In the genomic region with DNA sequence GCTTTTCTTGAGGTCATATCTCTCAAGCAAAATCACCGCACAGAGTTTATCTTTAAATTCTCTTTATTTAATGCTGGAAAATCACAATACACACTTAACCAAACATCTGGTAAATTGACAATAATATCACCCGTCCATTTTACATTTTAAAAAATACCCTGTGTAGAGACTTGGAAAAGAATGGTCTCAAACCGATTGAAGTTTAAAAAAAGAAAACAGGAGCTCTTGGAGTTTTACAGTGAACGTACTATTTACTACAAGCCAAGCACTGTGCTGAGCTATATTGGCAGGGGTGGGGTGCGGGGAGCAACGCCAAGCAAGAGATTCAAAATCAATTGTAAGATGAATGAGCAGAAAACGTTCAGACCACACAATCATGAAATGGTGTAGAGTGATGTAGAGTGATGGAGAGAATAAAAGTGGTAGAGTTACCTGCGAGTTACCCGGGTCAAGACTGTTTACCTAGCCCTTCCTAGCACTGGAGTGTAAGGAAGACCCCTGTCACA, we compare ENCODE assay signal across 8 mouse cellular contexts. TPM values are rescaled to one million over a fixed set of nuclear protein-coding genes. Genes with fewer than 3 reads are reported as not detected.
A peak's percentile ranks its signal among the peaks of the same experiment; 100 is the strongest.
DNase-seq lines count a peak whose midpoint lies in the region; ATAC-seq and TF ChIP-seq lines count a peak whose summit lies in the region.

Ctbs (plus strand) TSS at position 51 of the 506 bp plus-strand sequence.

- intact Hi-C loops in heart, postnatal 36 days (cut with DNase I), result loop anchor here (2.0 to 5.0 kb wide), 2 partner anchors 47 to 48 kb away; partner anchors contain the start of genes Gng5 and Spata1
- intact Hi-C loops in gastrocnemius, postnatal 36 days (cut with DNase I), result loop anchor here (5.0 kb wide), 1 partner anchor 48 kb away; the partner anchor contains the start of genes Gng5 and Spata1

- peak within 1 kb of the TSS; percentile 70 for H3K4me2 ChIP-seq in heart, postnatal 0 days (ENCODE audit: low read depth, low read length)
- peak within 1 kb of the TSS; percentile 57 for H3K4me2 ChIP-seq in hindbrain, embryonic 15.5 days
- peak within 1 kb of the TSS; percentile 66 for H3K4me2 ChIP-seq in midbrain, embryonic 14.5 days (ENCODE audit: low read length)

- 52% methylated on average over 9 of the region's 9 CpGs for WGBS in heart, postnatal 0 days
- 48% methylated on average over 9 of the region's 9 CpGs for WGBS in hindbrain, embryonic 15.5 days
- 52% methylated on average over 9 of the region's 9 CpGs for WGBS in midbrain, embryonic 14.5 days

- peak within 1 kb of the TSS; percentile 68 for H3K4me3 ChIP-seq in heart, postnatal 0 days (ENCODE audit: low read depth, low read length)
- H3K4me3 ChIP-seq in brown adipose tissue, adult 24 weeks (ENCODE audit: insufficient read depth, low read depth, low read length), result peak within 1 kb of the TSS; percentile 76
- H3K4me3 ChIP-seq in hindbrain, embryonic 15.5 days, result peak within 1 kb of the TSS; percentile 51
- peak within 1 kb of the TSS; percentile 47 for H3K4me3 ChIP-seq in midbrain, embryonic 14.5 days (replicated peaks; ENCODE audit: low read depth, low read length)

- no peak; the same call in 1 of the 2 replicates for ATAC-seq in heart, postnatal 0 days (ENCODE audit: insufficient read depth, low read depth)
- ATAC-seq in hindbrain, embryonic 15.5 days (ENCODE audit: low FRiP score, low read depth), result no peak
- no peak for ATAC-seq in midbrain, embryonic 14.5 days (ENCODE audit: low FRiP score, low TSS enrichment)

- no peak for DNase-seq in heart, postnatal 0 days (ENCODE audit: low spot score)
- DNase-seq in heart, postnatal 36 days, result no peak
- no peak for DNase-seq in midbrain, embryonic 14.5 days
- DNase-seq in layer of hippocampus, postnatal 14 days (ENCODE audit: low spot score in 2 of 2), result no peak
- DNase-seq in cerebellum, adult 11 months, result no peak
- no peak for DNase-seq in gastrocnemius, postnatal 36 days

- peak within 1 kb of the TSS; percentile 71 for H3K9ac ChIP-seq in heart, postnatal 0 days (replicated peaks; ENCODE audit: low read depth, low read length)
- H3K9ac ChIP-seq in hindbrain, embryonic 15.5 days, result peak within 1 kb of the TSS; percentile 53
- peak within 1 kb of the TSS; percentile 52 for H3K9ac ChIP-seq in midbrain, embryonic 14.5 days (replicated peaks; ENCODE audit: low read length)

- TF ChIP-seq EP300 in heart, postnatal 0 days (IDR thresholded peaks at IDR 0.05; ENCODE audit: low read depth), result no peak

- peak within 1 kb of the TSS; percentile 85 for H3K27ac ChIP-seq in heart, postnatal 0 days (ENCODE audit: low read depth)
- peak within 1 kb of the TSS; percentile 82 for H3K27ac ChIP-seq in brown adipose tissue, adult 24 weeks (replicated peaks; ENCODE audit: low read depth, low read length)
- peak within 1 kb of the TSS; percentile 64 for H3K27ac ChIP-seq in hindbrain, embryonic 15.5 days (replicated peaks)
- peak within 1 kb of the TSS; percentile 68 for H3K27ac ChIP-seq in midbrain, embryonic 14.5 days (replicated peaks; ENCODE audit: low read depth, low read length)

- no peaks in the 10 kb centered on the region for H3K27me3 ChIP-seq in heart, postnatal 0 days (ENCODE audit: control insufficient read depth, insufficient read depth, low read length)
- H3K27me3 ChIP-seq in hindbrain, embryonic 15.5 days, result no peaks in the 10 kb centered on the region
- no peaks in the 10 kb centered on the region for H3K27me3 ChIP-seq in midbrain, embryonic 14.5 days (ENCODE audit: control insufficient read depth, insufficient read depth, low read length)

- H3K9me3 ChIP-seq in heart, postnatal 0 days (replicated peaks; ENCODE audit: control insufficient read depth, low read length), result no peaks in the 10 kb centered on the region
- H3K9me3 ChIP-seq in hindbrain, embryonic 15.5 days, result no peaks in the 10 kb centered on the region
- H3K9me3 ChIP-seq in midbrain, embryonic 14.5 days (ENCODE audit: control insufficient read depth, low read length), result no peaks in the 10 kb centered on the region

- peaks cover 8% of the 10 kb centered on the region for H3K4me1 ChIP-seq in heart, postnatal 0 days (ENCODE audit: control insufficient read depth, insufficient read depth)
- peaks cover 4% of the 10 kb centered on the region; the same call in 1 of the 2 replicates for H3K4me1 ChIP-seq in brown adipose tissue, adult 24 weeks (ENCODE audit: control insufficient read depth, insufficient read depth, insufficient read length, low read length)
- H3K4me1 ChIP-seq in hindbrain, embryonic 15.5 days (replicated peaks), result peaks cover 5% of the 10 kb centered on the region
- H3K4me1 ChIP-seq in midbrain, embryonic 14.5 days (ENCODE audit: control insufficient read depth, insufficient read depth, low read length), result no peaks in the 10 kb centered on the region

- TF ChIP-seq CTCF in heart, postnatal 0 days (IDR thresholded peaks at IDR 0.05; ENCODE audit: low read depth), result no peak

- 0 out of 2 replicates have a peak, but pooled peaks cover 2% of the 10 kb centered on the region for H3K36me3 ChIP-seq in heart, postnatal 0 days (replicated peaks; ENCODE audit: control insufficient read depth, insufficient read depth, low read length)
- peaks cover 3% of the 10 kb centered on the region; the same call in 1 of the 2 replicates for H3K36me3 ChIP-seq in hindbrain, embryonic 15.5 days
- H3K36me3 ChIP-seq in midbrain, embryonic 14.5 days (ENCODE audit: control insufficient read depth, insufficient read depth, low read length), result 0 out of 2 replicates have a peak, but pooled peaks cover 4% of the 10 kb centered on the region

RNA-seq across cellular contexts. Expression of gene Ctbs, which starts in this region (rescaled TPM):
- total RNA-seq in heart, postnatal 0 days (2014; rRNA removed; ENCODE audit: low replicate concordance), result 4.2 and 11.4 TPM in 2 replicates
- 6.6 and 7.4 TPM in 2 replicates for polyA plus RNA-seq in heart, postnatal 0 days (2015; fragmentation: Nextera tagmentation; extraction: Ambion mirVana)
- total RNA-seq in heart, postnatal 36 days (2021), result 1 to 10 TPM; 3.4 TPM
- polyA plus RNA-seq in brown adipose tissue, adult 24 weeks (2012; ENCODE audit: insufficient read depth, insufficient read length, missing spikeins), result 4.9 and 5.0 TPM in 2 replicates
- polyA plus RNA-seq in hindbrain, embryonic 15.5 days (2015; fragmentation: Nextera tagmentation; extraction: Ambion mirVana), result 5.2 and 5.8 TPM in 2 replicates
- polyA plus RNA-seq in midbrain, embryonic 14.5 days (2014; fragmentation: Nextera tagmentation; extraction: Ambion mirVana), result 3.0 and 3.8 TPM in 2 replicates
- 1 to 10 TPM; 6.6 to 7.4 TPM for total RNA-seq in layer of hippocampus, postnatal 14 days (2021)
- total RNA-seq in gastrocnemius, postnatal 36 days (2021), result 1 to 10 TPM; 4.0 to 5.7 TPM
